Mouse (Mus musculus): ENCODE measurements around the gene Trim2. TPM values are rescaled to one million over a fixed set of nuclear protein-coding genes. Genes with fewer than 3 reads are reported as not detected.

Gene Trim2
- polyA plus RNA-seq, 1 experiment: 22.8 TPM

GRCm38 (mm10) chr3:84125704-84126289 is 180.9 kb downstream of the Trim2 start:
- 75% methylated on average over 6 of the region's 6 CpGs for WGBS
- DNase-seq (ENCODE audit: low read depth, low spot score): no peak

- DNase-seq (ENCODE audit: low read depth, low spot score): no peak
- WGBS: 67% methylated on average over 3 of the region's 3 CpGs
These were observed 183.2 kb downstream of the Trim2 start for GRCm38 (mm10) chr3:84123461-84123860.

DNA sequence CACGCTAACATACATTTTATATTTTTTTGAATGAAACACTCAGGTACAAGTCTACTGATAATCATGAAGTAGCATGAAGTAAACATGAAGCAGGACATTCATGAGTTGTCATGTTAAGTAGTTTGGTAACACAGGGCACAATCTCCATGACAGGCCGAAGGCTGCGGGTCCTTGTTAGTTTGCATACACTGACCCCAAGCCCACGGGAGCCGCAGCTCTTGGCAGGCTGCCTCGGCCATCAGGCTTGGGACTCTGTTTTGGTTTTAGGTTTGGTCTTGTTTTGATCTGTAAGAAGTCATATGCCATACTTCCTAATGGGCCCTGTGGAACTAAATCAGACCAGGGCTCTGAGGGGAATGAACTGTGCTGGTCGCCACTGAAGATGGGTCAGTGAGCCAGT is 188.0 kb downstream of the Trim2 start:
- no peak for DNase-seq (ENCODE audit: low read depth, low spot score)
- WGBS: 84% methylated on average over 7 of the region's 7 CpGs

DNA sequence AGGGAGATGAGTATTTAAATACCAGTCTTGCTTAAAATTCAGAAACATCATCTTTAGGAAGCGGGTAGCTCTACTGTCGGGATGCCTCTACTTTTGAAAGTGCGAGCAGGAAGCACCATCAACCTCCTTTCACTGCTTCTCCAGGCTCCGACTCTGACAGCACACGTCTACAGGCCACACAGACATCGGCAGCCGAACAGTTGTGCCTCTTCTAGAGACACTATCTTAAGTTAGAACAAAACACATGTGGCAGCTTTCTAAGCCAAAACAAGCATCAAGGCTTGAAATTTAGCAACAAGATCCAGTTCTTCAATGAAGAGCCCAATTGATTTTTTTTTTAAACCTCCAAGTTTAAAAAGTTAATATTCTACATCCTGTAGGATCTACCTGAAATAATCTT is 188.5 kb downstream of the Trim2 start:
- 84% methylated on average over 7 of the region's 7 CpGs for WGBS
- no peak for DNase-seq (ENCODE audit: low read depth, low spot score)

Other genes starting within 250 kb of the Trim2 start
- 0.63 TPM in 2 replicates for gene Mnd1, start 151.1 kb downstream of the Trim2 start, polyA plus RNA-seq (2012; rRNA removed)
- not detected in 2 replicates for gene Gm6525, start 132.8 kb downstream of the Trim2 start, polyA plus RNA-seq (2012; rRNA removed)
- gene Fhdc1, start 173.6 kb upstream of the Trim2 start, polyA plus RNA-seq (2012; rRNA removed): 2.0 and 2.1 TPM in 2 replicates

Data from large intestine, adult 2 months (tissue).